Mouse (Mus musculus) ovary, postnatal 36 days (tissue): Measurements from ENCODE around the gene Tmem178b.
A peak's percentile ranks its signal among the peaks of the same experiment; 100 is the strongest.

Experiments
- DNase-seq: peaks from one replicate; pipeline ENCODE4 v3.0.0; 2022; ENCODE audit warnings: low spot score, mixed read lengths

Gene Tmem178b

GRCm38 (mm10) chr6:39919011-39919709 lies 46.1 kb downstream of the Tmem178b start:
- DNase-seq, result no peak

- no peak for DNase-seq
Observed at GRCm38 (mm10) chr6:39926442-39926841, 53.4 kb downstream of the Tmem178b start.

GRCm38 (mm10) chr6:39936590-39936989 lies 63.5 kb downstream of the Tmem178b start:
- DNase-seq, result no peak

- DNase-seq, result no peak
Observed at GRCm38 (mm10) chr6:39940920-39941319, 67.8 kb downstream of the Tmem178b start.

- no peak for DNase-seq
Observed at GRCm38 (mm10) chr6:39944854-39945253, 71.8 kb downstream of the Tmem178b start.

GRCm38 (mm10) chr6:39945670-39946440 lies 72.8 kb downstream of the Tmem178b start:
- DNase-seq, result no peak

GRCm38 (mm10) chr6:39946601-39947000 lies 73.5 kb downstream of the Tmem178b start:
- no peak for DNase-seq

- no peak for DNase-seq
Observed at GRCm38 (mm10) chr6:39953951-39954350, 80.9 kb downstream of the Tmem178b start.

GRCm38 (mm10) chr6:39955211-39955610 lies 82.1 kb downstream of the Tmem178b start:
- no peak for DNase-seq

- no peak for DNase-seq
Observed at GRCm38 (mm10) chr6:39964606-39965005, 91.5 kb downstream of the Tmem178b start.

GRCm38 (mm10) chr6:39970281-39970680 lies 97.2 kb downstream of the Tmem178b start:
- no peak for DNase-seq

GRCm38 (mm10) chr6:39978942-39979341 lies 105.9 kb downstream of the Tmem178b start:
- DNase-seq, result no peak

GRCm38 (mm10) chr6:39990772-39991171 lies 117.7 kb downstream of the Tmem178b start:
- no peak for DNase-seq

GRCm38 (mm10) chr6:39991922-39992321 lies 118.9 kb downstream of the Tmem178b start:
- no peak for DNase-seq

GRCm38 (mm10) chr6:40006006-40006765 lies 133.1 kb downstream of the Tmem178b start:
- DNase-seq, result no peak

- no peak for DNase-seq
Observed at GRCm38 (mm10) chr6:40008166-40008907, 135.3 kb downstream of the Tmem178b start.

- no peak for DNase-seq
Observed at GRCm38 (mm10) chr6:40009718-40010117, 136.6 kb downstream of the Tmem178b start.

GRCm38 (mm10) chr6:40011066-40011465 lies 138.0 kb downstream of the Tmem178b start:
- DNase-seq, result no peak

- peak; percentile 28 for DNase-seq
Observed at GRCm38 (mm10) chr6:40011609-40012008, 138.5 kb downstream of the Tmem178b start.

GRCm38 (mm10) chr6:40013407-40013806 lies 140.3 kb downstream of the Tmem178b start:
- no peak for DNase-seq

- DNase-seq, result no peak
Observed at GRCm38 (mm10) chr6:40015185-40015584, 142.1 kb downstream of the Tmem178b start.
